Mouse (Mus musculus): Measurements from ENCODE around the gene Zfp329. TPM values are rescaled to one million over a fixed set of nuclear protein-coding genes. Genes with fewer than 3 reads are reported as not detected.
A peak's percentile ranks its signal among the peaks of the same experiment; 100 is the strongest.
"Not testable (repeated sequence)": the region's sequence is repeated elsewhere in the genome, so short reads cannot be mapped to it uniquely, and the experiment has no call there.

The Zfp329 gene
- polyA plus RNA-seq, 1 experiment from 2014 or later: 32.6 TPM

GRCm38 (mm10) chr7:12797971-12798370 is 20.7 kb downstream of the Zfp329 start:
- peaks cover 12% of the 10 kb centered on the region for H3K36me3 ChIP-seq (ENCODE audit: control insufficient read depth, insufficient read depth, low read length)
- H3K27me3 ChIP-seq (ENCODE audit: control insufficient read depth, insufficient read depth, low read depth, low read length): no peaks in the 10 kb centered on the region
- no peak overlapping the region for H3K4me2 ChIP-seq (ENCODE audit: low read length)
- H3K9me3 ChIP-seq (replicated peaks; ENCODE audit: control insufficient read depth, low read length, poor library complexity, severe bottlenecking): peaks cover 11% of the 10 kb centered on the region; the same call in 1 of the 2 replicates
- WGBS: 63% methylated on average over 2 of the region's 2 CpGs
- no peak for ATAC-seq
- H3K4me1 ChIP-seq (ENCODE audit: control insufficient read depth, insufficient read depth, low read length): peaks cover 6% of the 10 kb centered on the region
- no peak overlapping the region for H3K27ac ChIP-seq (ENCODE audit: low read length)
- H3K4me3 ChIP-seq (ENCODE audit: low read depth, low read length): no peak overlapping the region
- no peak overlapping the region for H3K9ac ChIP-seq (ENCODE audit: low read depth, low read length)

- 93% methylated on average over 11 of the region's 11 CpGs for WGBS
These were observed 26.0 kb downstream of the Zfp329 start for GRCm38 (mm10) chr7:12792624-12793023.

GRCm38 (mm10) chr7:12788025-12788424 is 30.6 kb downstream of the Zfp329 start:
- WGBS: 12% methylated on average over 5 of the region's 5 CpGs
- H3K36me3 ChIP-seq (ENCODE audit: control insufficient read depth, insufficient read depth, low read length): no peaks in the 10 kb centered on the region
- no peaks in the 10 kb centered on the region for H3K27me3 ChIP-seq (ENCODE audit: control insufficient read depth, insufficient read depth, low read depth, low read length)
- peak; percentile 79; the same call in 1 of the 2 replicates for ATAC-seq
- no peaks in the 10 kb centered on the region for H3K4me1 ChIP-seq (ENCODE audit: control insufficient read depth, insufficient read depth, low read length)
- H3K9ac ChIP-seq (ENCODE audit: low read depth, low read length): no peak overlapping the region
- H3K9me3 ChIP-seq (replicated peaks; ENCODE audit: control insufficient read depth, low read length, poor library complexity, severe bottlenecking): no peaks in the 10 kb centered on the region
- H3K27ac ChIP-seq (ENCODE audit: low read length): no peak overlapping the region
- no peak overlapping the region for H3K4me3 ChIP-seq (ENCODE audit: low read depth, low read length)
- no peak overlapping the region for H3K4me2 ChIP-seq (ENCODE audit: low read length)

More at GRCm38 (mm10) chr7:12792624-12793023, 26.0 kb downstream of the Zfp329 start:
- ATAC-seq; H3K27ac ChIP-seq (ENCODE audit: low read length); H3K9ac ChIP-seq (ENCODE audit: low read depth, low read length); H3K4me3 ChIP-seq (ENCODE audit: low read depth, low read length); H3K4me1 ChIP-seq (ENCODE audit: control insufficient read depth, insufficient read depth, low read length); H3K9me3 ChIP-seq (replicated peaks; ENCODE audit: control insufficient read depth, low read length, poor library complexity, severe bottlenecking); H3K4me2 ChIP-seq (ENCODE audit: low read length); H3K27me3 ChIP-seq (ENCODE audit: control insufficient read depth, insufficient read depth, low read depth, low read length): not testable (repeated sequence)
- H3K36me3 ChIP-seq (ENCODE audit: control insufficient read depth, insufficient read depth, low read length): peaks cover 10% of the 10 kb centered on the region

- no peaks in the 10 kb centered on the region for H3K36me3 ChIP-seq (ENCODE audit: control insufficient read depth, insufficient read depth, low read length)
- H3K4me3 ChIP-seq (ENCODE audit: low read depth, low read length): no peak overlapping the region
- no peak overlapping the region for H3K4me2 ChIP-seq (ENCODE audit: low read length)
- H3K9me3 ChIP-seq (replicated peaks; ENCODE audit: control insufficient read depth, low read length, poor library complexity, severe bottlenecking): no peaks in the 10 kb centered on the region
- H3K27me3 ChIP-seq (ENCODE audit: control insufficient read depth, insufficient read depth, low read depth, low read length): no peaks in the 10 kb centered on the region
- no peak for ATAC-seq
- WGBS: 76% methylated on average over 6 of the region's 6 CpGs
- no peak overlapping the region for H3K9ac ChIP-seq (ENCODE audit: low read depth, low read length)
- H3K4me1 ChIP-seq (ENCODE audit: control insufficient read depth, insufficient read depth, low read length): no peaks in the 10 kb centered on the region
- no peak overlapping the region for H3K27ac ChIP-seq (ENCODE audit: low read length)
These were observed 31.3 kb downstream of the Zfp329 start for GRCm38 (mm10) chr7:12787333-12787732.

GRCm38 (mm10) chr7:12780151-12780830 is 38.4 kb downstream of the Zfp329 start:
- Histone ChIP-seq H3K9me3 (replicated peaks; ENCODE audit: control insufficient read depth, low read length, poor library complexity, severe bottlenecking) (peaks cover 2% of the 10 kb centered on the region), H3K27me3 (ENCODE audit: control insufficient read depth, insufficient read depth, low read depth, low read length) (no peaks in the 10 kb centered on the region), H3K4me1 (ENCODE audit: control insufficient read depth, insufficient read depth, low read length) (peaks cover 11% of the 10 kb centered on the region), H3K9ac (ENCODE audit: low read depth, low read length) (peak overlapping the region; percentile 96), H3K4me2 (ENCODE audit: low read length) (peak overlapping the region; percentile 94), H3K27ac (ENCODE audit: low read length) (peak overlapping the region; percentile 83), H3K4me3 (ENCODE audit: low read depth, low read length) (peak overlapping the region; percentile 76), H3K36me3 (ENCODE audit: control insufficient read depth, insufficient read depth, low read length) (peaks cover 5% of the 10 kb centered on the region)
- under 1% methylated on average over 57 of the region's 57 CpGs for WGBS
- peak; percentile 96 for ATAC-seq

- H3K27ac ChIP-seq (ENCODE audit: low read length): peak overlapping the region; percentile 83
- H3K36me3 ChIP-seq (ENCODE audit: control insufficient read depth, insufficient read depth, low read length): peaks cover 10% of the 10 kb centered on the region
- peak overlapping the region; percentile 96 for H3K9ac ChIP-seq (ENCODE audit: low read depth, low read length)
- ATAC-seq: no peak
- peak overlapping the region; percentile 94 for H3K4me2 ChIP-seq (ENCODE audit: low read length)
- peaks cover 6% of the 10 kb centered on the region for H3K9me3 ChIP-seq (replicated peaks; ENCODE audit: control insufficient read depth, low read length, poor library complexity, severe bottlenecking)
- no peaks in the 10 kb centered on the region for H3K27me3 ChIP-seq (ENCODE audit: control insufficient read depth, insufficient read depth, low read depth, low read length)
- H3K4me1 ChIP-seq (ENCODE audit: control insufficient read depth, insufficient read depth, low read length): peaks cover 11% of the 10 kb centered on the region
- 17% methylated on average over 10 of the region's 10 CpGs for WGBS
- peak overlapping the region; percentile 76 for H3K4me3 ChIP-seq (ENCODE audit: low read depth, low read length)
These were observed 38.9 kb downstream of the Zfp329 start for GRCm38 (mm10) chr7:12779782-12780150.

- peak overlapping the region; percentile 76 for H3K4me3 ChIP-seq (ENCODE audit: low read depth, low read length)
- H3K9ac ChIP-seq (ENCODE audit: low read depth, low read length): no peak overlapping the region
- ATAC-seq: no peak
- H3K4me2 ChIP-seq (ENCODE audit: low read length): peak overlapping the region; percentile 94
- 93% methylated on average over 5 of the region's 5 CpGs for WGBS
- H3K4me1 ChIP-seq (ENCODE audit: control insufficient read depth, insufficient read depth, low read length): peaks cover 11% of the 10 kb centered on the region
- H3K9me3 ChIP-seq (replicated peaks; ENCODE audit: control insufficient read depth, low read length, poor library complexity, severe bottlenecking): peaks cover 6% of the 10 kb centered on the region
- H3K27ac ChIP-seq (ENCODE audit: low read length): no peak overlapping the region
- H3K27me3 ChIP-seq (ENCODE audit: control insufficient read depth, insufficient read depth, low read depth, low read length): no peaks in the 10 kb centered on the region
- H3K36me3 ChIP-seq (ENCODE audit: control insufficient read depth, insufficient read depth, low read length): peaks cover 16% of the 10 kb centered on the region
These were observed 39.5 kb downstream of the Zfp329 start for GRCm38 (mm10) chr7:12779141-12779540.

- Histone ChIP-seq H3K27me3 (ENCODE audit: control insufficient read depth, insufficient read depth, low read depth, low read length) (no peaks in the 10 kb centered on the region), H3K4me3 (ENCODE audit: low read depth, low read length) (no peak overlapping the region), H3K4me1 (ENCODE audit: control insufficient read depth, insufficient read depth, low read length) (peaks cover 7% of the 10 kb centered on the region), H3K4me2 (ENCODE audit: low read length) (no peak overlapping the region), H3K9ac (ENCODE audit: low read depth, low read length) (no peak overlapping the region), H3K27ac (ENCODE audit: low read length) (no peak overlapping the region), H3K36me3 (ENCODE audit: control insufficient read depth, insufficient read depth, low read length) (peaks cover 56% of the 10 kb centered on the region), H3K9me3 (replicated peaks; ENCODE audit: control insufficient read depth, low read length, poor library complexity, severe bottlenecking) (peaks cover 6% of the 10 kb centered on the region)
- ATAC-seq: no peak
- WGBS: 95% methylated on average over 1 of the region's 1 CpGs
These were observed 44.1 kb downstream of the Zfp329 start for GRCm38 (mm10) chr7:12774606-12775005.

GRCm38 (mm10) chr7:12774111-12774510 is 44.5 kb downstream of the Zfp329 start:
- Histone ChIP-seq H3K36me3 (ENCODE audit: control insufficient read depth, insufficient read depth, low read length) (peaks cover 61% of the 10 kb centered on the region), H3K4me2 (ENCODE audit: low read length) (no peak overlapping the region), H3K9ac (ENCODE audit: low read depth, low read length) (no peak overlapping the region), H3K4me3 (ENCODE audit: low read depth, low read length) (no peak overlapping the region), H3K27ac (ENCODE audit: low read length) (no peak overlapping the region), H3K4me1 (ENCODE audit: control insufficient read depth, insufficient read depth, low read length) (peaks cover 2% of the 10 kb centered on the region), H3K27me3 (ENCODE audit: control insufficient read depth, insufficient read depth, low read depth, low read length) (no peaks in the 10 kb centered on the region), H3K9me3 (replicated peaks; ENCODE audit: control insufficient read depth, low read length, poor library complexity, severe bottlenecking) (peaks cover 6% of the 10 kb centered on the region)
- WGBS: 95% methylated on average over 9 of the region's 9 CpGs
- ATAC-seq: no peak
